20 mouse cellular contexts compared by ENCODE assay signal in genomic region chr1:87406012-87406411, GRCm38 (mm10). TPM values are rescaled to one million over a fixed set of nuclear protein-coding genes. Genes with fewer than 3 reads are reported as not detected.
"Had no signal": no experiment of that assay in that cellular context is flagged by ENCODE, and none has a peak within 500 bp of the region (broad histone marks: within the 10 kb centered on the region; RNA-seq: fewer than 3 reads in every experiment).

No protein-coding gene starts in this region.

- H3K9me3 ChIP-seq: lung, embryonic 15.5 days; megakaryocyte, embryonic 14.5 days; midbrain, embryonic 13.5 days; midbrain, embryonic 15.5 days; neural tube, embryonic 12.5 days had no signal

- H3K27ac ChIP-seq: liver, embryonic 14.5 days; lung, embryonic 15.5 days; macrophage; midbrain, embryonic 13.5 days; midbrain, embryonic 15.5 days; neural tube, embryonic 12.5 days had no signal

- DNase-seq: lung, adult 18-20 months; lung, postnatal 14 days; lung, postnatal 36 days; right cerebral cortex, adult 18-20 months; right cerebral cortex, postnatal 25 days; right cerebral cortex, postnatal 4 days; spleen, adult 18-20 months; thymus, adult 18-20 months; thymus, postnatal 14 days; thymus, postnatal 36 days had no signal

- H3K4me1 ChIP-seq: lung, embryonic 15.5 days; megakaryocyte, embryonic 14.5 days; midbrain, embryonic 13.5 days; midbrain, embryonic 15.5 days; neural tube, embryonic 12.5 days had no signal

- H3K27me3 ChIP-seq: lung, embryonic 15.5 days; megakaryocyte, embryonic 14.5 days; midbrain, embryonic 13.5 days; midbrain, embryonic 15.5 days; neural tube, embryonic 12.5 days had no signal

- H3K4me2 ChIP-seq: lung, embryonic 15.5 days; midbrain, embryonic 11.5 days; midbrain, embryonic 13.5 days; midbrain, embryonic 15.5 days; neural tube, embryonic 12.5 days had no signal

- H3K4me3 ChIP-seq: lung, embryonic 15.5 days; megakaryocyte, embryonic 14.5 days; midbrain, embryonic 13.5 days; midbrain, embryonic 15.5 days; neural tube, embryonic 12.5 days had no signal

- H3K9ac ChIP-seq: liver, embryonic 14.5 days; lung, embryonic 15.5 days; midbrain, embryonic 13.5 days; midbrain, embryonic 15.5 days; neural tube, embryonic 12.5 days had no signal

RNA-seq across cellular contexts. Expression of gene Kcnj13, which starts 11.5 kb away (rescaled TPM):
- total RNA-seq: megakaryocyte progenitor cell, adult 5-6 weeks; monocyte, adult 5-6 weeks had no signal
- polyA plus RNA-seq: liver, embryonic 14.5 days; macrophage had no signal
